Mouse (Mus musculus): Measurements from ENCODE around the gene Gm49388. TPM values are rescaled to one million over a fixed set of nuclear protein-coding genes. Genes with fewer than 3 reads are reported as not detected.

Gm49388 gene
- polyA plus RNA-seq (2017; shearing (Covaris generic)): under 1 TPM; 0.65 to 0.99 TPM

- ATAC-seq: no peak
These were observed at the start of gene Gm49388 for GRCm38 (mm10) chr7:127785308-127785707. Gm49388 (plus strand) TSS chr7:127785608.

GRCm38 (mm10) chr7:127744366-127745045 lies 40.9 kb upstream of the Gm49388 start, which contains the start of gene Fbxl19:
Fbxl19 (plus strand) TSS chr7:127744543.
- peak; percentile 6 for ATAC-seq

- ATAC-seq: peak; percentile 96
These were observed 40.2 kb upstream of the Gm49388 start for GRCm38 (mm10) chr7:127745251-127745651.

GRCm38 (mm10) chr7:127745652-127746493 lies 39.5 kb upstream of the Gm49388 start:
- ATAC-seq: peak; percentile 52

- ATAC-seq: no peak
These were observed 38.6 kb upstream of the Gm49388 start for GRCm38 (mm10) chr7:127746494-127747491.

GRCm38 (mm10) chr7:127747559-127748234 lies 37.7 kb upstream of the Gm49388 start:
- no peak for ATAC-seq

GRCm38 (mm10) chr7:127748235-127748560 lies 37.2 kb upstream of the Gm49388 start:
- no peak for ATAC-seq

GRCm38 (mm10) chr7:127750131-127751127 lies 35.0 kb upstream of the Gm49388 start:
- no peak for ATAC-seq

- no peak for ATAC-seq
These were observed 33.8 kb upstream of the Gm49388 start for GRCm38 (mm10) chr7:127751619-127752018.

GRCm38 (mm10) chr7:127752069-127752468 lies 33.3 kb upstream of the Gm49388 start:
- ATAC-seq: no peak

GRCm38 (mm10) chr7:127753158-127753557 lies 32.2 kb upstream of the Gm49388 start:
- no peak for ATAC-seq

- ATAC-seq: no peak
These were observed 31.7 kb upstream of the Gm49388 start for GRCm38 (mm10) chr7:127753741-127754140.

GRCm38 (mm10) chr7:127759716-127760115 lies 25.7 kb upstream of the Gm49388 start:
- ATAC-seq: no peak

GRCm38 (mm10) chr7:127760478-127760877 lies 24.9 kb upstream of the Gm49388 start:
- ATAC-seq: no peak

- ATAC-seq: no peak
These were observed 24.4 kb upstream of the Gm49388 start for GRCm38 (mm10) chr7:127761026-127761425.

- ATAC-seq: no peak
These were observed 21.8 kb upstream of the Gm49388 start for GRCm38 (mm10) chr7:127763642-127764041.

- ATAC-seq: no peak
These were observed 19.7 kb upstream of the Gm49388 start for GRCm38 (mm10) chr7:127765756-127766155.

- ATAC-seq: no peak
These were observed 18.4 kb upstream of the Gm49388 start for GRCm38 (mm10) chr7:127766851-127767609.

- ATAC-seq: no peak
These were observed 17.6 kb upstream of the Gm49388 start for GRCm38 (mm10) chr7:127767671-127768345.

Measured in CD4-positive, CD25-positive, alpha-beta regulatory T cell, adult 4 months (primary cell).